ENCODE assay signal across 28 mouse cellular contexts in the genomic region with DNA sequence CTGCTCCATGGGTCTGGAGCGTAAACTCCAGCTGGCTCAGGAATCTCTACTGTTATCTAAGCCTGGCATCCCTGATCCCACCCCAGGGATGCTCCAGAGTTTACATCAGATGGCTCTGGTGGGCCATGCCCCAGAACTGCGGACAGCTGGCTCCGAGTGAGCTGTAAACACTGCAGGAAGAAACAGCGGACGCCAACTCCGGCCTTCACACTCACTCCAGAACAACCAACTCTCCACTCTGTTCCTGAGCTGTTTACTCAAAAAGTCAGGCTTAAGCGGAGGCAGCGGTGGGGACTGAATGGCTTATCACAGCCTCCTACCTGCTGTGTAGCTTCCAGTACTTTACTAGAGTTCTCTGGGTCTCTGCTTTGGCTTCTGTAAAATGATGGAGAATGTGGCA.
DNase-seq lines count a peak whose midpoint lies in the region; ATAC-seq and TF ChIP-seq lines count a peak whose summit lies in the region.
"Had no signal": no experiment of that assay in that cellular context is flagged by ENCODE, and none has a peak within 500 bp of the region (broad histone marks: within the 10 kb centered on the region; RNA-seq: fewer than 3 reads in every experiment).

No protein-coding gene starts in this region.

- ATAC-seq in heart, embryonic 11.5 days (replicated peaks; ENCODE audit: insufficient number of reproducible peaks, low FRiP score, low TSS enrichment) = no peak
- no peak for ATAC-seq in lung, embryonic 14.5 days (ENCODE audit: insufficient read depth)
- ATAC-seq: activated CD4-positive, CD25-positive, alpha-beta regulatory T cell, adult 4 months; CD4-positive, CD25-positive, alpha-beta regulatory T cell, adult 4 months; forebrain, embryonic 14.5 days; Patski had no signal

- H3K4me2 ChIP-seq in heart, embryonic 11.5 days = no peak overlapping the region
- H3K4me2 ChIP-seq in lung, embryonic 14.5 days = no peak overlapping the region
- H3K4me2 ChIP-seq: embryonic facial prominence, embryonic 13.5 days; embryonic facial prominence, embryonic 15.5 days; forebrain, embryonic 12.5 days had no signal

- no peaks in the 10 kb centered on the region for H3K36me3 ChIP-seq in heart, embryonic 11.5 days (ENCODE audit: control insufficient read depth, insufficient read depth, low read length)
- H3K36me3 ChIP-seq in lung, embryonic 14.5 days (ENCODE audit: insufficient read depth) = no peaks in the 10 kb centered on the region
- H3K36me3 ChIP-seq: embryonic facial prominence, embryonic 13.5 days; embryonic facial prominence, embryonic 15.5 days; forebrain, embryonic 10.5 days; forebrain, embryonic 12.5 days; G1E had no signal

- TF ChIP-seq CTCF in lung, embryonic 14.5 days (IDR thresholded peaks at IDR 0.05; ENCODE audit: low read depth) = no peak
- no peak for TF ChIP-seq CTCF in lung, adult 2 months (IDR thresholded peaks at IDR 0.05; ENCODE audit: insufficient read depth, low read length)

- TF ChIP-seq POLR2A in lung, adult 2 months (IDR thresholded peaks at IDR 0.05; ENCODE audit: borderline replicate concordance, extremely low read depth, low read depth, low read length) = no peak

- no peak overlapping the region for H3K9ac ChIP-seq in heart, embryonic 11.5 days (ENCODE audit: low read depth, low read length)
- H3K9ac ChIP-seq in lung, embryonic 14.5 days = no peak overlapping the region
- H3K9ac ChIP-seq: embryonic facial prominence, embryonic 13.5 days; embryonic facial prominence, embryonic 15.5 days; forebrain, embryonic 12.5 days had no signal

- H3K27me3 ChIP-seq in heart, embryonic 11.5 days (ENCODE audit: control insufficient read depth, insufficient read depth, low read length) = peaks cover 24% of the 10 kb centered on the region
- no peaks in the 10 kb centered on the region for H3K27me3 ChIP-seq in lung, embryonic 14.5 days (ENCODE audit: insufficient read depth, low read length)

- DNase-seq in heart, adult 11 months = peak; percentile 30
- peak; percentile 42 for DNase-seq in lung, embryonic 14.5 days
- DNase-seq in lung, adult 2 months = no peak
- DNase-seq in lung, postnatal 10 days = peak; percentile 54
- no peak for DNase-seq in lung, adult 18-20 months
- DNase-seq in brain, adult 2 months (ENCODE audit: low read depth, low spot score) = peak; percentile 27
- DNase-seq: adrenal gland, adult 8-10 months; adrenal gland, postnatal 14 days; adrenal gland, postnatal 36 days; B cell, adult 2 months; cerebellum, adult 11 months; cerebellum, adult 18-20 months; cerebellum, adult 8-10 months; cerebellum, adult 9-11 months; cerebellum, postnatal 14 days; cerebellum, postnatal 36 days; embryo, embryonic 11 days had no signal

- H3K4me3 ChIP-seq in heart, embryonic 11.5 days (ENCODE audit: low read depth, low read length) = no peak overlapping the region
- H3K4me3 ChIP-seq in lung, embryonic 14.5 days (ENCODE audit: low read depth, low read length) = no peak overlapping the region
- H3K4me3 ChIP-seq in lung, adult 2 months (replicated peaks; ENCODE audit: extremely low read depth, low read depth, low read length) = no peak overlapping the region
- H3K4me3 ChIP-seq: embryonic facial prominence, embryonic 13.5 days; embryonic facial prominence, embryonic 15.5 days; erythroblast, embryonic 14.5 days; forebrain, embryonic 10.5 days; forebrain, embryonic 12.5 days had no signal

- no peak overlapping the region for H3K27ac ChIP-seq in heart, embryonic 11.5 days (ENCODE audit: low read depth, low read length)
- H3K27ac ChIP-seq in lung, embryonic 14.5 days (ENCODE audit: low read depth) = no peak overlapping the region; the same call in 1 of the 2 replicates
- H3K27ac ChIP-seq: embryonic facial prominence, embryonic 13.5 days; embryonic facial prominence, embryonic 15.5 days; forebrain, embryonic 10.5 days; forebrain, embryonic 12.5 days had no signal

- no peaks in the 10 kb centered on the region for H3K9me3 ChIP-seq in heart, embryonic 11.5 days (replicated peaks; ENCODE audit: control insufficient read depth, low read length)
- H3K9me3 ChIP-seq in lung, embryonic 14.5 days (ENCODE audit: low read depth, low read length) = no peaks in the 10 kb centered on the region
- H3K9me3 ChIP-seq: embryonic facial prominence, embryonic 13.5 days; embryonic facial prominence, embryonic 15.5 days; forebrain, embryonic 10.5 days; forebrain, embryonic 12.5 days had no signal

- peaks cover 7% of the 10 kb centered on the region; the same call in 1 of the 2 replicates for H3K4me1 ChIP-seq in heart, embryonic 11.5 days (ENCODE audit: control insufficient read depth, insufficient read depth, low read length)
- H3K4me1 ChIP-seq in lung, embryonic 14.5 days (ENCODE audit: insufficient read depth) = no peaks in the 10 kb centered on the region
- no peaks in the 10 kb centered on the region; the same call in 1 of the 2 replicates for H3K4me1 ChIP-seq in lung, adult 2 months (ENCODE audit: control insufficient read depth, insufficient read depth, low read length)

- WGBS in heart, embryonic 11.5 days (ENCODE audit: insufficient replicate concordance) = 57% methylated on average over 8 of the region's 8 CpGs
- 36% methylated on average over 8 of the region's 8 CpGs for WGBS in lung, embryonic 14.5 days
- 54% methylated on average over 8 of the region's 8 CpGs for WGBS in lung, adult 2 months

Comparison
In these comparisons a context has a peak if more than half of its experiments do, and no peak if none do; other contexts are left out.
1. DNase-seq: peak in heart, adult 11 months (single experiment), lung, embryonic 14.5 days (single experiment), lung, postnatal 10 days (single experiment) and brain, adult 2 months (single experiment); none in lung, adult 2 months (single experiment) and lung, adult 18-20 months (0 of 2).